Mouse (Mus musculus) embryonic stem cell, embryonic (primary cell): ENCODE results near the gene Sfn.

Experiments used
- CTCF ChIA-PET, 4 experiments: fragments of 300-600 bp in 2 of 4; fragments of 350-600 bp in 2 of 4; sonication (Branson Sonifier 250); formaldehyde crosslinking; loops; one replicate each; lab custom pipeline; 2022; ENCODE audit warnings: inconsistent platforms in 2 of 4; lab: Charles Lee
- POLR2A ChIA-PET, 4 experiments: fragments of 300-600 bp in 2 of 4; fragments of 350-600 bp in 2 of 4; sonication (Branson Sonifier 250); formaldehyde crosslinking; loops; one replicate each; lab custom pipeline; 2022; ENCODE audit warnings: antibody characterized with exemption in 4 of 4, inconsistent platforms in 1 of 4; lab: Charles Lee

Sfn gene

DNA sequence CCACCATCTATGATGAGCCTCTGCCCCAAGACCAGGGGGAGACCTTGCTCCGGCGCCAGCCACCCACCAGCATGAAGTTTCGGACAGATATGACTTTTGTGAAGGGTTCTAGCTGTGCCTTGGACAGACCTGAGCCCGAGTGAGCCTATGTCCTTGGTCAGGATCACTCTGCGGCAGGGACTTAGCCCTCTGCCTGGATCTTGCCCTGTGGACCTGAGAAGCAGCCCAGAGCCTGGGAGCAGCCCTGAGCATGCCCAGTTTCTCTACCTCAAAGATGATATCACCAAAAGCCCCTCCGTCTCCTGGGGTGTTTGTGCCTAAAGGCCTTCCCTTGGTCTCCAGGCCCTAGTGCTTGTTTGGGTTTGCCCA lies 18.3 kb downstream of the Sfn start:
- POLR2A ChIA-PET, result interaction anchor here (0.5 to 4.0 kb wide), 16 partner anchors 8 to 315 kb away, joined by 3 to 25 read pairs (median 4); partner anchors contain the start of genes Gpatch3 (in 2 of the 4), Nudc (in 2 of the 4) and Wdtc1 (in 1 of the 4)
- CTCF ChIA-PET, result interaction anchor here in 3 of 4 experiments (0.5 to 1.4 kb wide), 5 partner anchors 9 to 86 kb away, joined by 3 to 6 read pairs (median 4); no protein-coding TSS in a partner anchor

DNA sequence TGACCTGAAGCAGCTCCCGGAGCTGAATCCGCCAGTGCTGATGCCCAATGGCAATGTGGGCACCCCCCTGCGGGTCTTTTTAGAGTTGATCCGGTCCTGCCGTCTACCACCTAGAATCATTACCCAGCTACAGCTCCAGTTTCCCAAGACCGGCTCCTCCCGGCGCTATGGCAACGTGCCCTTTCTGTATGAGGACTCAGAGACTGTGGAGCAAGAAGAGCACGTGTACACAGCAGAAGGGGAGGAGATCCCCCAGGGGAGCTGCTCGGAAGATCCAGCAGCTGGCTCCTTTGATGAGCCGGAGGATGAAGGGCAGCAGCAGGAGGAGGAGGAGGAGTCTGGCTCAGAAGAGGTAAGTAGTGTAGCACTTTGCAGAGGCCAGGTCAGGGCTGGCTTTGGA lies 24.0 kb downstream of the Sfn start:
- CTCF ChIA-PET, result interaction anchor here in 2 of 4 experiments (0.7 to 1.7 kb wide), 7 partner anchors 15 to 262 kb away, joined by 3 to 5 read pairs (median 3); partner anchors contain the start of genes Nudc (in 1 of the 2) and Sfn (in 1 of the 2)
- POLR2A ChIA-PET, result interaction anchor here (0.5 to 1.5 kb wide), 21 partner anchors 8 to 1812 kb away, joined by 3 to 4 read pairs (median 3); partner anchors contain the start of genes Nudc (in 3 of the 4) and Wdtc1 (in 1 of the 4)

DNA sequence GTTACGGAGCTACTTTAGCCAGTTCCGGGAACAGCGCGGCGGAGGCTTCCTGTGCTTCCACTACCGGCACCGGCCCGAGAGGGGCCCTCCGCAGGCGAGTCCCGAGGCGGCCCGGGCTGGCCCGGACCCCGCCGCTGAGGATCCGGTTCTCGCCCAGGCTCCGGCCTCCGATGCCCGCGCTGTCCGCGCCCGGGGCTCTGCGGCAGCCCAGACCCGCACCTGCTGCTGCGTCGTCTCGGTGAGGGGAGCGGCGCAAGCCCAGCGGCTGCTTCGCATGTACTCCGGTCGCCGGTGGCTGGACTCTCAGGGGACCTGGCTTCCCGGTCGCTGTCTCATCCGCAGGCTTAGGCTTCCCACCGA lies 27.1 kb downstream of the Sfn start:
- ChIA-PET POLR2A (interaction anchor here in 3 of 4 experiments (0.6 to 4.7 kb wide), 47 partner anchors 8 to 392 kb away, joined by 3 to 28 read pairs (median 4); partner anchors contain the start of genes Nudc (in 3 of the 3), Wdtc1 (in 3 of the 3), Gpn2 (in 2 of the 3) and Trnp1 (in 1 of the 3)), CTCF (interaction anchor here in 3 of 4 experiments (0.5 to 2.6 kb wide), 17 partner anchors 9 to 667 kb away, joined by 3 to 7 read pairs (median 4); partner anchors contain the start of genes Tent5b (in 3 of the 3), Zdhhc18 (in 2 of the 3), Gpn2 (in 1 of the 3) and Nudc (in 1 of the 3))

DNA sequence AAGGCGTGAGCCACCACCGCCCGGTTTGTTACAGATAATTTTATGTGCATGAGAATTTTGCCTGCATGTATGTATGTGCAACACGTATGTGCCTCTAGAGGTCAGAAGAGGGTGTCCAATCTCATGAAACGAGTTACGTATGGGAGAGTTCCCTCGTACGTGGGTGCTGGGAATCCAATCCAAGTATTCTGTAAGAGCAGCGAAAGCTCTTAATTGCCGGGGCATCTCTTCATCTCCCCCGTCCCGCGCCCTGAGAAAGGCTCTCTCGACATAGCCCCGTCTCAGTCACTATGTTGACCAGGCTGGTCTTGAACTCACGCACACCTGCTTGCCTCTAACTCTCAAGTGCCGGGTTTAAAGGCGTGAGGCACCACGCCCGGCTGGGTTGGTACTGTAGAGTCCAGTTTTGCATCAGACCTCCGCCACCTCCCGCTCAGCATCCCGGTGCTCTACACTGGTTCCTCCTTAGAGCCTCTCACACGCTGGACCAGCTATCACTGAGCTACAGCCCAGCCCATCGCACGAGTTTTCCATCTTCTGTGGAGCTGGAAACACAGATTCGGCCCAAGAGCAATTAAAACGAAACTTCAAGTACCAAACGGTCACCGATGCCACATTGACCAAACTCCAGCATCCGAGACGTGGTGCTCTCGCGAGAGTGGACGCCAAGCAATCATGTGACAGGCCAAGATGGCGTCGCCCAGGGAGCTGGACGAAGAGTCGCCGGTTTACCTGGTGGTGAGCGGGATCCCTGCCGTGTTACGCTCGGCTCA lies 27.7 kb downstream of the Sfn start, which contains the start of gene Gpatch3:
TSS of gene Gpatch3 (plus strand) at position 676 of the 773 bp plus-strand sequence.
- POLR2A ChIA-PET, result interaction anchor here in 3 of 4 experiments (0.6 to 4.7 kb wide), 50 partner anchors 8 to 393 kb away, joined by 3 to 28 read pairs (median 4); partner anchors contain the start of genes Nudc (in 3 of the 3), Wdtc1 (in 3 of the 3), Gpn2 (in 2 of the 3) and Trnp1 (in 1 of the 3)
- CTCF ChIA-PET, result interaction anchor here (0.5 to 2.6 kb wide), 21 partner anchors 10 to 779 kb away, joined by 3 to 8 read pairs (median 4); partner anchors contain the start of genes Tent5b (in 3 of the 4), Gpn2 (in 2 of the 4), Zdhhc18 (in 2 of the 4) and Nudc (in 1 of the 4)

DNA sequence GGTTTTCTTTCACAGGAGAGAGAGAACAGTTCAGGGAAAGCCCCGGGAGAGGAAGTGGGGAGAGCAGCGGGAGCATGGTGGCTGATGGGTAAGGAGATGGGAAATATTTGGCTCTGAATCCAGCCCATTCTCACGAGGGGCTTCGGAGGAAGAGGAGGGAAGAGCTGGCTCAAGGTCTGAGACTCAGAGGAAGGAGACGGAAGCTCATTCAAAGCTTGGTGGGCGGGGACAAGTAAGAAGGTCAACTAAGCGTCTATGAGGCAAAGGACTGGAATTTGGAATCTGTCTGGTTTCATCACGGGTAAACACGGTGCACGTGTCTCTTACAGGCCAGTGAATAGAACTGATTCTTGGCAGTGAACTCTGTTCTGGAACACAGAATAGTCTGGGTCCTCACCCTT lies 31.9 kb downstream of the Sfn start:
- CTCF ChIA-PET, result interaction anchor here (0.6 to 1.4 kb wide), 4 partner anchors 90 to 525 kb away, joined by 3 to 4 read pairs (median 3); partner anchors contain the start of genes Cd52 (in 1 of the 4) and Tent5b (in 1 of the 4)
- POLR2A ChIA-PET, result interaction anchor here in 3 of 4 experiments (0.8 to 1.7 kb wide), 21 partner anchors 8 to 329 kb away, joined by 3 to 8 read pairs (median 3); partner anchors contain the start of genes Nudc (in 2 of the 3), Gpn2 (in 1 of the 3), Kdf1 (in 1 of the 3) and Nr0b2 (in 1 of the 3)

DNA sequence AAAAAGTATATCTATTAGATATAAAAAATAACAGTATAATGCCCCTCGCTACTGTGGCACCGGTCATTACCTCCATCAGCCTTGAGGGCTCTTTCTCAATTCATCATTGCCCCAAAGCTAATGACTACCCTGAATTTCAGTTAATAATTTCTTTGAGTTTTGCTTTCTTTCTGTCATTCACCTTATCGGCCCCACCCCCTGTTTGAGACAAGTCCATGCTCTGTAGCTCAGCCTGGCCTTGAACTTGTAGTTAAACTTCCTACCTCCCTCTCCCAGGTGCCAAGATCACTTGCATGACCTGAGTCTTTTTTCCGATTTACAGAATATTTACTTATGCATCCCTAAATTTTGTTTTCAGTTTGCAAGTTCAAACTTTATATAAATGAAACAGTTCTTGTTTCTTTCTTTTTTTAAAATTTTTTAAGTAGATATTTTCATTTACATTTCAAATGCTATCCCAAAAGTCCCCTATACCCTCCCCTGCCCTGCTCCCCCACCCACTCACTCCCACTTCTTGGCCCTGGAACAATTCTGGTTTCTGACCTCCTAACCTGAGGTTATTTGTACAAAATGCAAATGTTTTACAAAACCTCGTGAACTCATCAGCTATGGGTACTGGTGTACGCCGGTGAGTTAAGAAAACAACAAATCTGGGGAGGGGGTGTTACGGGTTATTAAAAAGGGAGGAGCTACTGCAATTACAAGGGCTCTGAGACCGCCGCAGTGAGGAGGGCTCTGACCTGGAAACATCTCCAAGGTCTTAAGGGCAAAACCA lies 32.5 kb downstream of the Sfn start:
- CTCF ChIA-PET, result interaction anchor here in 2 of 4 experiments (0.6 to 1.4 kb wide), 3 partner anchors 40 to 95 kb away, joined by 3 to 4 read pairs (median 3); partner anchors contain the start of gene Tent5b (in 1 of the 2)
- POLR2A ChIA-PET, result interaction anchor here in 3 of 4 experiments (0.8 to 1.7 kb wide), 22 partner anchors 9 to 330 kb away, joined by 3 to 8 read pairs (median 3); partner anchors contain the start of genes Nudc (in 2 of the 3), Gpn2 (in 1 of the 3), Kdf1 (in 1 of the 3) and Nr0b2 (in 1 of the 3)

DNA sequence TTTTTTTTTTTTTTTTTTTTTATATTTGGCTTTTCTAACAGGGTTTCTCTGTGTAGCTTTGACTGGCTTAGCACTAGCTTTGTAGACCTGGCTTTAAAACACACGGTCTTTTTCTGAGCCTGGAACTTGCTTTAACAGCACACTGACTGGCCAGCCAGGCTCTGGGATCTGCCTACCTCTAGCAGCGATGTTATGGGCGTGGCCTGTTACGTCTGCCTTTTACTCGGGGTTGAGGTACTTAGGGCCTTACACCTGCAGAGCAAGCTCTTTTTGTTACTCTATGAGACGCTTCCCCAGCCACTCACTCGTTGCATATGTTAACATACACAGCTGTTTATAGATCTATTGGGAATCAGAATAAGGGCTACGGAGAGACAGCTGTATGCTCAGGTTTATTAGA lies 34.7 kb downstream of the Sfn start:
- ChIA-PET POLR2A (interaction anchor here (0.6 to 1.5 kb wide), 22 partner anchors 21 to 297 kb away, joined by 3 to 8 read pairs (median 3); partner anchors contain the start of genes Nudc (in 4 of the 4), Wdtc1 (in 2 of the 4) and Tent5b (in 1 of the 4)), CTCF (interaction anchor here (0.5 to 1.8 kb wide), 25 partner anchors 13 to 1035 kb away, joined by 3 to 10 read pairs (median 3); partner anchors contain the start of genes Nudc (in 1 of the 4), Tent5b (in 1 of the 4) and Zdhhc18 (in 1 of the 4))

DNA sequence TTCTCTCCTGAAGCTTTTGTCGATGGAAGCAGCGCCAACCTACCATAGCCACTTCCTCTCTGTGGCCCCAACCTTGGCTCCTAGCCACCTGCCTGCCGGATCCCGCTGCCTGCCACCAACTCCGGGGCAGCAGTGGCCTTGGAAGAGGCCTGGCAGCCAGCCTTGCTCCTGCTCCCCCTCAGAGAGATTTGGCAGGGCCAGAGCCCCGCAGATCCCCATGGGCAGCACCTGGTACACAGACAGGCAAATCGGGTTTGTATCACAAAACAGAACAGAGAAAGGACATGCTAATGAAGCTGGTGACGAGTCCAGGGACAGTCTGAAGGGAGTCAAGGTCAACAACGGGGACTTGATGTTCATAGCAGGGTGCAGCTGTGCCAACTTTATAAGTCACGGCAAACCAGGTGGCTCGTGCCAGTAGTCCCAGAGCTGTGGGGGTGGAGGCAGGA lies 38.8 kb downstream of the Sfn start:
- CTCF ChIA-PET, result interaction anchor here in 3 of 4 experiments (0.5 to 1.5 kb wide), 4 partner anchors 22 to 1037 kb away, joined by 3 to 5 read pairs (median 4); no protein-coding TSS in a partner anchor
- POLR2A ChIA-PET, result interaction anchor here in 3 of 4 experiments (0.6 to 1.8 kb wide), 8 partner anchors 9 to 113 kb away, joined by 3 to 12 read pairs (median 3); partner anchors contain the start of gene Nudc (in 2 of the 3)

DNA sequence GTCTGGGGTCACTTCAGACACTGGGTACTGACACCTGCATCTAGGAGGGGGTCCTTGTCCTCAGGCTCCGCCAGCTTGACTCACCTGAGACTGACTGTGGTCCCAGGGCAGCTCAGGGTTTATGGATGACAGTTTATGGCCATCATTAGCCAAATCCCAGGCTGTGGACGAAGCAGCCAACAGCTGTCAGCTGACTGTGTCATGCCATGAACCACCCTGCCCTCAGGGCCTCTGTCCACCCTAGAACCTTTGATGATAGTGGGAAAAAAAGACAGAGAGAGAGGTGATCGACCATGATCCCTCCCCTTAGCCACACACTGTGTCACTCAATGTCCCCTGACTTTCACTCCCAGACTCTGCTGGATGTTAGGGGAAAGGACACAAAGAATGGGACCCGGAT lies 40.3 kb downstream of the Sfn start:
- POLR2A ChIA-PET, result interaction anchor here in 2 of 4 experiments (0.8 to 2.0 kb wide), 5 partner anchors 9 to 32 kb away, joined by 3 to 6 read pairs (median 5); partner anchors contain the start of gene Nudc (in 2 of the 2)
- CTCF ChIA-PET, result interaction anchor here in 1 of 4 experiments (0.5 kb wide), 1 partner anchor 50 kb away, joined by 3 read pairs; no protein-coding TSS in a partner anchor

DNA sequence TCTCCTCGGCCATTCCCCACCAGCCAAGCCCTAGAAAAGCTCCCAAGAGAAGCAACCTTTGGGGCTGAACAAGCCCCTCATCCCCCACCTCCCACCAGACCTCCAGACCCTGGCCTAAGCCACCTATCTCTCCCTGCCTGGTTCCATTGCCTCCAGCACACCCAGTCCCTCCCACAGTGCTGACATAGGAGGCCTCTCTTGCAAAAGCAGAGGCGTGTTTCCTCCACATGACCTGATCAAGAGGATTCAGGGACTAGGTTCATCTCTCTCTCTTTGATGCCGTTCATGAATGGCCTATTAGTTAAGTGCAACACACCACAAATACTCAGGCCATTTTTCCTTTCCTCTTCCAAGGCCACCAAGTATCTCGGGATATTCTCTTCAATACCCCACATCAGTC lies 42.1 kb downstream of the Sfn start:
- CTCF ChIA-PET, result no interaction called here
- POLR2A ChIA-PET, result interaction anchor here in 1 of 4 experiments (0.6 to 2.0 kb wide), 2 partner anchors 10 to 29 kb away, joined by 3 to 5 read pairs; no protein-coding TSS in a partner anchor

DNA sequence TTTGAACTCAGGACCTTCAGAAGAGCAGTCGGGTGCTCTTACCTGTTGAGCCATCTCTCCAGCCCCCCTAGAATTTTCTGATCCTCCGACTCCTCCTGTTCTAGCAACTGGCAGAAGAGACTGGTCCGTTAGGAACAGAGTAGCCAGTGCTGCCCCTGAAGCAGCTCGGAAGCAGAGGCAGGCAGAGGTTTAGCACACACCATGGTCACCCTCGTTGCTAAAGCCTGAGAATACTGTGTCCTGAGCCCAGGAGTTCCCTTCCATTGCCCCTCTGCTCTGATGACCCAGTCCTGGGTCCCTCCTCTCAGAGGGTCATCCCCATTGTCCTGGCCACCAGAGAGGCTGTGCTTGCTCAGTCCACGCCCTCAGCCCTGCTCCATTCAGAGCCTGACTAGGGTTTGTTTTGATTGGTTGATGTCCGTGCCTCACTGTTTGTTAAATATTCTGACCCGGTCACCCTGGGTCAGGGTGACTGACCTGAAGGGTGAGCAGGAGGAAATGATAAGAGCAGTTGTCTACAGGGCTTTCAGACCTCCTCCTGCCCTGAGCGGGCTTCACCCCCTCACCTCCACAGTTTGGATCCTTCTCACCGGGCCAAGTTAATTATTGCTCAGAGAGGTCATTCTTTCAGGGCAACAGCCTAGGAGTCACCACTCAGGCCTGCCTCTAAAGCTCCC lies 44.8 kb downstream of the Sfn start:
- ChIA-PET POLR2A (interaction anchor here in 1 of 4 experiments (1.3 kb wide), 1 partner anchor 11 kb away, joined by 6 read pairs; the partner anchor contains the start of gene Nudc), CTCF (no interaction called here)

DNA sequence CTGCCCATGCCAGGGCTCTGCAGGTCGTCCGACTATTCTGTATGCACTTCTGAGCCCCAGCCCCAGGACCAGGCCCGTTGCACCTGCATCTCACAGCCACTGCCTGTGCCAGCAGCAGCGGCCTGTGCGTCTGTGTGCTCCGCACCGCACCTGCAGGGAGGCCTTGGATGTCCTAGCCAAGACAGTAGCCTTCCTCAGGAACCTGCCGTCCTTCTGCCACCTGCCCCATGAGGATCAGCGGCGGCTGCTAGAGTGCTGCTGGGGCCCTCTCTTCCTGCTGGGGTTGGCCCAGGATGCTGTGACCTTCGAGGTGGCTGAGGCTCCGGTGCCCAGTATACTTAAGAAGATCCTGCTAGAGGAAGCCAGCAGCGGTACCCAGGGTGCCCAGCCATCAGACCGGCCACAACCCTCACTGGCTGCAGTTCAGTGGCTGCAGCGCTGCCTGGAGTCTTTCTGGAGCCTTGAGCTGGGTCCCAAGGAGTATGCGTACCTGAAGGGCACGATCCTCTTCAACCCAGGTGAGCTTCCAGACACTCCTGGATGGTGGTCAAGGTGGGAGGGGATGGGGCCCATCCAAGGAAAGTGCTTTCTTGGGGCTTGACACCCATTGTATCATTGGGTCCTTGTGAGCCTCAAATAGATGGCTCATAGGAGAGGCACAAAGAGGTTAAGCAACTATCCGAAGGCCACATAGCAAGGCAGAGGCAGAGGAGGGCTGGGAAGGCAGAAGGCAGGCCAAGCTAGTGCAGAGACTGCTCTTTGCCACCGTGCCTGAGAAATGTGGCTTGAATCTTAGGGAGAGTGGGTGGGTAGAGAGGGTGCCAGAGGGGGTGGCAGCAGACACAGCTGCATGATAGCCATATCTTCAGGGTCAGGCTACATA lies 48.3 kb downstream of the Sfn start:
- ChIA-PET POLR2A (interaction anchor here in 3 of 4 experiments (0.6 to 2.3 kb wide), 12 partner anchors 8 to 405 kb away, joined by 3 to 9 read pairs (median 4); partner anchors contain the start of genes Nudc (in 3 of the 3), Gpn2 (in 1 of the 3) and Tent5b (in 1 of the 3)), CTCF (no interaction called here)

DNA sequence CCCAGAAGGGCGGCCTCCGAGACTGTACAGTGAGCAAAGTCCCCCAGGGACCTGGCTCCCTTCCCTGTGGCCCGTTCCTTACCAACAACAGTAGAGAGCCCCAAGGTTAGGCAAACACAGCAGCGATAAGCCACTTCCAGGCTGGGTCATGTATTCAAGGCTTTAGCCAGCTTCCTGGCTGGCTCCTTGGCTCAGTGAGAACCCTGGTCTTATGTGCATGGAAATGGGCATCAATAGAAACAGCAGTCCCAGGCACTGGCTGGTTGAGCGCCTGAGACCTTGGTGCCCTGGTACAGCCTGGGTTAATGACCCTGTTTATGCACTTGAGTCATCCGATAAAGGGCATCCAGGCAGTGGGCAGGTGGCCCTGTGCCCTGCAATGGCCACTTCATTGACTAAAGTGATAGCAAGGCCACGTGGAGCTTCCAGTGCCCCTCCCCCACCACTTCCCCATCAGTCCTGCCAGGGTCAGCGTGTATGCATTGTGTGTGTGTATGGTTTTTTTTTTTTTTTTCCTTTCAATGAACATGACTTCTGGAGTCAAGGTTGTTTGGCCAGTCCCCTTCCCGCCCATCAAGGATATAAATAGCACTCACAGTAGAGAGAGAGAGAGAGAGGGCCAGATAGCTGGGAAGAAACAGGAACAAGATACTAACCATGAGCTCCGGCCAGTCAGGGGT lies 49.1 kb downstream of the Sfn start, which contains the start of gene Nr0b2:
TSS of gene Nr0b2 (plus strand) at position 609 of the 680 bp plus-strand sequence.
- ChIA-PET POLR2A (interaction anchor here in 3 of 4 experiments (0.6 to 1.2 kb wide), 12 partner anchors 16 to 406 kb away, joined by 3 to 9 read pairs (median 4); partner anchors contain the start of genes Gpn2 (in 1 of the 3) and Tent5b (in 1 of the 3)), CTCF (no interaction called here)

DNA sequence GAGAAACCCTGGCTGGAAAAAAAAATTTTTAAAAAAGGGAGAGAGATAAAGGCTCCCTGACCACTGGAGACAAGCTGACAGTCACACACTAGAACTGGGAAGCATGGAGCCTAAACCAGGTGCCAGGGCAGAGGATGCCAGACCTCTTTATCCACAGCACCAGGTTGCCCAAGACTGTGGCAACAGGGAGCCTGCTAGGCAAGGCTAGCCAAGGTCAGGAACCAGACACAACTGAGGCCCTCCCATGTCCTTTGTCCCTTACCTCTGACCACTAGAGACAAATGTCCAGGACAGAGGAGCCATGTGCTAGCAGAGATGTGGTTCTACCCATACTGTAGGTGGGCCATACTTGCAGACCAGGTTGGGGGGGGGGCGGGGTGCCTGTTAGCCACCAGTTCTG lies 49.9 kb downstream of the Sfn start:
- ChIA-PET POLR2A (no interaction called here), CTCF (no interaction called here)
